Mouse (Mus musculus) thymus, postnatal 0 days (tissue): ENCODE results near the gene Clec4e. TPM values are rescaled to one million over a fixed set of nuclear protein-coding genes. Genes with fewer than 3 reads are reported as not detected.

ENCODE experiments used
- polyA plus RNA-seq: library from polyadenylated mRNA; unstranded; fragments of >200 nt; fragmentation: Nextera tagmentation; extraction: Ambion mirVana; gene quantifications from 2 replicates; pipeline ENCODE4 v1.2.1, GENCODE M21; 2015

Clec4e gene
- polyA plus RNA-seq, 1 experiment from 2014 or later, result 0.43 TPM

Other genes starting within 250 kb of the Clec4e start
- 0.38 and 0.72 TPM in 2 replicates for gene Clec4b1, start 239.9 kb downstream of the Clec4e start, polyA plus RNA-seq
- gene Clec4a2, start 183.4 kb downstream of the Clec4e start, polyA plus RNA-seq, result 8.8 and 9.5 TPM in 2 replicates
- 0.12 and 0.18 TPM in 2 replicates for gene Clec4b2, start 117.0 kb downstream of the Clec4e start, polyA plus RNA-seq
- 39.2 and 42.2 TPM in 2 replicates for gene Clec4n, start 60.0 kb downstream of the Clec4e start, polyA plus RNA-seq
- 0.66 and 1.6 TPM in 2 replicates for gene Clec4d, start 27.8 kb downstream of the Clec4e start, polyA plus RNA-seq
- not detected in 2 replicates for gene Vmn2r19, start 18.5 kb upstream of the Clec4e start, polyA plus RNA-seq
- not detected in 2 replicates for gene Vmn2r20, start 128.2 kb upstream of the Clec4e start, polyA plus RNA-seq
- not detected in 2 replicates for gene Vmn2r21, start 243.5 kb upstream of the Clec4e start, polyA plus RNA-seq